Mouse (Mus musculus) MEL (cell line): ENCODE measurements around the gene Brd7. TPM values are rescaled to one million over a fixed set of nuclear protein-coding genes. Genes with fewer than 3 reads are reported as not detected.
A peak's percentile ranks its signal among the peaks of the same experiment; 100 is the strongest.

Experiments used
- DNase-seq: peaks from one replicate; pipeline ENCODE4 v3.0.0; 2011; ENCODE audit warnings: low read depth, low spot score
- H3K27ac ChIP-seq: 2 replicates; pipeline ENCODE4 v1.5.1; 2012; ENCODE audit warnings: low read depth, mild to moderate bottlenecking, control low read depth, low read length, moderate library complexity; ENCODE audit not compliant: control insufficient read depth
- H3K27me3 ChIP-seq, 2 experiments: fragments of 150-350 bp in 1 of 2; sonication (generic) in 1 of 2; 2 replicates each; pipeline ENCODE4 v1.6.1; 2012; ENCODE audit warnings: low read length in 2 of 2, mild to moderate bottlenecking in 2 of 2, improper control_type of control experiment in 1 of 2, moderate library complexity in 1 of 2; ENCODE audit not compliant: insufficient read depth in 2 of 2, control insufficient read depth in 1 of 2
- H3K36me3 ChIP-seq, 2 experiments: 2 replicates each; pipeline ENCODE4 v1.6.1; 2012 to 2014; ENCODE audit warnings: low read length in 2 of 2, improper control_type of control experiment in 1 of 2, inconsistent platforms in 1 of 2, mild to moderate bottlenecking in 1 of 2; ENCODE audit not compliant: insufficient read depth in 2 of 2, control insufficient read depth in 1 of 2
- H3K4me1 ChIP-seq, 2 experiments: fragments of 150-350 bp in 1 of 2; sonication (generic) in 1 of 2; 2 replicates each; pipeline ENCODE4 v1.6.1; 2012; ENCODE audit warnings: low read length in 2 of 2, improper control_type of control experiment in 1 of 2, mild to moderate bottlenecking in 1 of 2; ENCODE audit not compliant: insufficient read depth in 2 of 2, control insufficient read depth in 1 of 2
- H3K4me3 ChIP-seq, 2 experiments: fragments of 150-350 bp in 1 of 2; sonication (generic) in 1 of 2; 2 replicates each; pipeline ENCODE4 v1.5.1; 2012; ENCODE audit warnings: low read depth in 2 of 2, low read length in 2 of 2, mild to moderate bottlenecking in 2 of 2, moderate library complexity in 2 of 2, control low read depth in 1 of 2, improper control_type of control experiment in 1 of 2; ENCODE audit not compliant: control insufficient read depth in 1 of 2, insufficient read depth in 1 of 2
- H3K79me2 ChIP-seq: 2 replicates; pipeline ENCODE4 v1.6.1; 2012; ENCODE audit warnings: mild to moderate bottlenecking, low read length, moderate library complexity; ENCODE audit not compliant: control insufficient read depth, poor library complexity, insufficient read depth
- H3K9ac ChIP-seq: 2 replicates; pipeline ENCODE4 v1.6.1; 2012; ENCODE audit warnings: low read depth, mild to moderate bottlenecking, control low read depth, low read length, moderate library complexity; ENCODE audit not compliant: control insufficient read depth, poor library complexity, severe bottlenecking
- H3K9me3 ChIP-seq: fragments of 150-350 bp; sonication (generic); replicated peaks from 2 replicates; pipeline ENCODE4 v1.6.1; 2012; ENCODE audit warnings: mild to moderate bottlenecking, low read length, improper control_type of control experiment, moderate library complexity; ENCODE audit not compliant: insufficient read depth
- BHLHE40 ChIP-seq: IDR thresholded peaks from 2 replicates; pipeline ENCODE4 v1.6.1; 2012; ENCODE audit warnings: low read depth, mild to moderate bottlenecking, inconsistent platforms, low read length, improper control_type of control experiment, borderline replicate concordance
- CTCF ChIP-seq, 3 experiments: IDR thresholded peaks in 2 of 3; conservative IDR thresholded peaks in 1 of 3; 2 replicates each; pipeline ENCODE4 v1.5.1; 2011 to 2012; ENCODE audit warnings: low read length in 3 of 3, low read depth in 2 of 3, mild to moderate bottlenecking in 2 of 3, improper control_type of control experiment in 1 of 3, inconsistent platforms in 1 of 3, mixed read lengths in 1 of 3, moderate library complexity in 1 of 3; ENCODE audit not compliant: control insufficient read depth in 1 of 3, insufficient read depth in 1 of 3, poor library complexity in 1 of 3, severe bottlenecking in 1 of 3
- GATA1 ChIP-seq: IDR thresholded peaks from 2 replicates; pipeline ENCODE4 v1.6.1; 2011; ENCODE audit warnings: low read depth, low read length, improper control_type of control experiment
- KAT2A ChIP-seq: conservative IDR thresholded peaks from 2 replicates; pipeline ENCODE4 v1.6.1; 2012; ENCODE audit warnings: low read depth, low read length, improper control_type of control experiment, inconsistent platforms
- MAX ChIP-seq: IDR thresholded peaks from 2 replicates; pipeline ENCODE4 v1.6.1; 2011; ENCODE audit warnings: low read length, improper control_type of control experiment
- MAZ ChIP-seq: IDR thresholded peaks from 2 replicates; pipeline ENCODE4 v1.6.1; 2012; ENCODE audit warnings: low read depth, mild to moderate bottlenecking, inconsistent platforms, low read length, improper control_type of control experiment
- MEF2A ChIP-seq: IDR thresholded peaks from 2 replicates; pipeline ENCODE4 v1.6.1; 2014; ENCODE audit warnings: low read depth, mild to moderate bottlenecking, inconsistent platforms, low read length, improper control_type of control experiment; ENCODE audit not compliant: poor library complexity, insufficient replicate concordance, severe bottlenecking; ENCODE audit errors: extremely low read depth
- MXI1 ChIP-seq: IDR thresholded peaks from 2 replicates; pipeline ENCODE4 v1.6.1; 2011; ENCODE audit warnings: mild to moderate bottlenecking, low read depth, low read length, improper control_type of control experiment
- RAD21 ChIP-seq: IDR thresholded peaks from 2 replicates; pipeline ENCODE4 v1.6.1; 2011; ENCODE audit warnings: mild to moderate bottlenecking, low read depth, low read length, improper control_type of control experiment
- RCOR1 ChIP-seq: IDR thresholded peaks from 2 replicates; pipeline ENCODE4 v1.6.1; 2012; ENCODE audit warnings: low read depth, mild to moderate bottlenecking, inconsistent platforms, low read length, improper control_type of control experiment
- SMC3 ChIP-seq: IDR thresholded peaks from 2 replicates; pipeline ENCODE4 v1.6.1; 2011; ENCODE audit warnings: low read depth, low read length, improper control_type of control experiment
- TBP ChIP-seq: IDR thresholded peaks from 2 replicates; pipeline ENCODE4 v1.8.0; 2011; ENCODE audit warnings: low read depth, low read length, improper control_type of control experiment
- USF1 ChIP-seq: IDR thresholded peaks from 2 replicates; pipeline ENCODE4 v1.6.1; 2014; ENCODE audit warnings: low read depth, mild to moderate bottlenecking, inconsistent platforms, low read length, improper control_type of control experiment, moderate library complexity
- ZMIZ1 ChIP-seq: IDR thresholded peaks from 2 replicates; pipeline ENCODE4 v1.6.1; 2012; ENCODE audit warnings: low read depth, mild to moderate bottlenecking, inconsistent platforms, low read length, improper control_type of control experiment, moderate library complexity
- ZNF384 ChIP-seq: IDR thresholded peaks from 2 replicates; pipeline ENCODE4 v1.6.1; 2012; ENCODE audit warnings: low read depth, mild to moderate bottlenecking, inconsistent platforms, low read length, improper control_type of control experiment
- polyA plus RNA-seq, 2 experiments: library from polyadenylated mRNA; stranded (reverse) in 1 of 2; unstranded in 1 of 2; fragments of >175 nt in 1 of 2; fragments of >200 nt in 1 of 2; gene quantifications; 2 replicates each; pipeline versions ENCODE4 v1.2.1 to v1.2.4; 2012; ENCODE audit warnings: low replicate concordance in 2 of 2, low read depth in 1 of 2; ENCODE audit not compliant: insufficient read length in 2 of 2, insufficient read depth in 1 of 2, missing spikeins in 1 of 2
- total RNA-seq: library from RNA; depleted of rRNA; stranded (reverse); fragments of 300-350 nt; gene quantifications from 2 replicates; pipeline ENCODE4 v1.2.3, GENCODE M21; 2012

Brd7 gene
- total and polyA plus RNA-seq, 3 experiments: 40.0 to 192 (median 89.0) TPM

- H3K27me3 ChIP-seq: peaks cover 0 to 4% of the 10 kb centered on the region in 2 experiments; a peak in 3 of 4 replicates
Measured at GRCm38 (mm10) chr8:88371522-88371921, 9.5 kb upstream of the Brd7 start.

GRCm38 (mm10) chr8:88369805-88370204, 7.8 kb upstream of the Brd7 start:
- H3K4me3 ChIP-seq: no peak overlapping the region
- H3K4me1 ChIP-seq: no peaks in the 10 kb centered on the region
- no peaks in the 10 kb centered on the region for H3K79me2 ChIP-seq
- no peak overlapping the region for H3K9ac ChIP-seq
- TF ChIP-seq MAZ (no peak), USF1 (no peak), MEF2A (no peak), MXI1 (no peak), MAX (no peak)
- H3K27me3 ChIP-seq: peaks cover 0 to 4% of the 10 kb centered on the region in 2 experiments; a peak in 3 of 4 replicates
- H3K9me3 ChIP-seq: no peaks in the 10 kb centered on the region
- no peak for DNase-seq
- H3K27ac ChIP-seq: no peak overlapping the region
- H3K36me3 ChIP-seq: no peaks in the 10 kb centered on the region

More at GRCm38 (mm10) chr8:88371522-88371921, 9.5 kb upstream of the Brd7 start:
- no peak overlapping the region for H3K9ac ChIP-seq
- no peak overlapping the region for H3K4me3 ChIP-seq
- no peaks in the 10 kb centered on the region for H3K79me2 ChIP-seq
- no peak overlapping the region for H3K27ac ChIP-seq
- no peaks in the 10 kb centered on the region for H3K4me1 ChIP-seq
- no peaks in the 10 kb centered on the region for H3K36me3 ChIP-seq
- H3K9me3 ChIP-seq: no peaks in the 10 kb centered on the region
- no peak for TF ChIP-seq BHLHE40
- TF ChIP-seq ZNF384: no peak
- no peak for TF ChIP-seq GATA1
- no peak for TF ChIP-seq MXI1
- TF ChIP-seq RCOR1: no peak
- no peak for TF ChIP-seq KAT2A
- TF ChIP-seq MAX: no peak
- no peak for TF ChIP-seq ZMIZ1
- no peak for TF ChIP-seq CTCF (IDR thresholded peaks at IDR 0.05 in 2 of 3, conservative IDR thresholded peaks at IDR 0.05 in 1 of 3; ENCODE audit: control insufficient read depth in 1 of 3, insufficient read depth in 1 of 3, low read depth in 2 of 3, low read length in 3 of 3, poor library complexity in 1 of 3, severe bottlenecking in 1 of 3)
- no peak for DNase-seq

GRCm38 (mm10) chr8:88369221-88369620, 7.2 kb upstream of the Brd7 start:
- no peaks in the 10 kb centered on the region; a peak in 1 of 4 replicates for H3K36me3 ChIP-seq
- TF ChIP-seq RAD21 (peak; percentile 2), CTCF (IDR thresholded peaks at IDR 0.05 in 2 of 3, conservative IDR thresholded peaks at IDR 0.05 in 1 of 3; ENCODE audit: control insufficient read depth in 1 of 3, insufficient read depth in 1 of 3, low read depth in 2 of 3, low read length in 3 of 3, poor library complexity in 1 of 3, severe bottlenecking in 1 of 3) (peak in 2 of 3 experiments; percentile 17 to 23; a peak in 3 of 6 replicates), SMC3 (0 out of 2 replicates have a peak, but pooled peaks have one; percentile 12), TBP (no peak), MEF2A (no peak)
- H3K4me1 ChIP-seq: no peaks in the 10 kb centered on the region; a peak in 1 of 4 replicates
- no peaks in the 10 kb centered on the region for H3K9me3 ChIP-seq
- no peaks in the 10 kb centered on the region for H3K79me2 ChIP-seq
- no peak overlapping the region for H3K4me3 ChIP-seq
- no peak overlapping the region for H3K27ac ChIP-seq
- H3K27me3 ChIP-seq: peaks cover 0 to 4% of the 10 kb centered on the region in 2 experiments; a peak in 3 of 4 replicates
- H3K9ac ChIP-seq: no peak overlapping the region
- DNase-seq: no peak
